Mouse (Mus musculus): ENCODE data around the gene Sirt7.

Sirt7 gene

GRCm38 (mm10) chr11:120634810-120635209 lies 9.8 kb upstream of the Sirt7 start:
- no peak for DNase-seq (ENCODE audit: low spot score)

GRCm38 (mm10) chr11:120633520-120634343 lies 8.7 kb upstream of the Sirt7 start, which contains the start of gene Mafg:
Gene Mafg (minus strand): TSS chr11:120633600.
- peak; percentile 97 for DNase-seq (ENCODE audit: low spot score)

GRCm38 (mm10) chr11:120632559-120633519 lies 7.8 kb upstream of the Sirt7 start:
- DNase-seq (ENCODE audit: low spot score) = peak; percentile 83

GRCm38 (mm10) chr11:120631726-120632448 lies 6.8 kb upstream of the Sirt7 start:
- no peak for DNase-seq (ENCODE audit: low spot score)

- peak; percentile 38 for DNase-seq (ENCODE audit: low spot score)
These were observed 6.1 kb upstream of the Sirt7 start for GRCm38 (mm10) chr11:120630881-120631725.

GRCm38 (mm10) chr11:120630401-120630871 lies 5.4 kb upstream of the Sirt7 start:
- DNase-seq (ENCODE audit: low spot score) = peak; percentile 49

- peak; percentile 58 for DNase-seq (ENCODE audit: low spot score)
These were observed 4.9 kb upstream of the Sirt7 start for GRCm38 (mm10) chr11:120629911-120630310.

GRCm38 (mm10) chr11:120629341-120629730 lies 4.3 kb upstream of the Sirt7 start:
- DNase-seq (ENCODE audit: low spot score) = no peak

- no peak for DNase-seq (ENCODE audit: low spot score)
These were observed 3.7 kb upstream of the Sirt7 start for GRCm38 (mm10) chr11:120628601-120629340.

- no peak for DNase-seq (ENCODE audit: low spot score)
These were observed 2.6 kb upstream of the Sirt7 start for GRCm38 (mm10) chr11:120627468-120628300.

GRCm38 (mm10) chr11:120626785-120627467 lies 1.9 kb upstream of the Sirt7 start:
- peak; percentile 33 for DNase-seq (ENCODE audit: low spot score)

- peak; percentile 89 for DNase-seq (ENCODE audit: low spot score)
These were observed 344 bp downstream of the Sirt7 start for GRCm38 (mm10) chr11:120624680-120625111.

- peak; percentile 77 for DNase-seq (ENCODE audit: low spot score)
These were observed 920 bp downstream of the Sirt7 start for GRCm38 (mm10) chr11:120623961-120624679.

- DNase-seq (ENCODE audit: low spot score) = no peak
These were observed 2.2 kb downstream of the Sirt7 start for GRCm38 (mm10) chr11:120622805-120623204.

- DNase-seq (ENCODE audit: low spot score) = no peak
These were observed 4.8 kb downstream of the Sirt7 start for GRCm38 (mm10) chr11:120620195-120620594.

GRCm38 (mm10) chr11:120618619-120619535 lies 6.2 kb downstream of the Sirt7 start:
- no peak for DNase-seq (ENCODE audit: low spot score)

Data from MN1 (cell line).